Mouse (Mus musculus) cerebral cortex, adult 2 months (tissue): Measurements from ENCODE around the gene Lrrc59.

ENCODE experiments used
- WGBS: fragments of 180-500 bp; shearing (Covaris S2); methylation state at CpG from one replicate; pipeline ENCODE4 v1.1.7; 2018; 5-methylcytosine and 5-hydroxymethylcytosine counted together

The Lrrc59 gene

GRCm38 (mm10) chr11:94631969-94632368, 2.4 kb downstream of the Lrrc59 start:
- 94% methylated on average over 5 of the region's 5 CpGs for WGBS

GRCm38 (mm10) chr11:94632988-94633387, 3.4 kb downstream of the Lrrc59 start:
- 80% methylated on average over 8 of the region's 8 CpGs for WGBS

GRCm38 (mm10) chr11:94634431-94634830, 4.9 kb downstream of the Lrrc59 start:
- WGBS = 92% methylated on average over 5 of the region's 5 CpGs

- WGBS = 70% methylated on average over 8 of the region's 8 CpGs
These were observed 15.1 kb downstream of the Lrrc59 start for GRCm38 (mm10) chr11:94644461-94645219.

GRCm38 (mm10) chr11:94646457-94646856, 16.9 kb downstream of the Lrrc59 start:
- WGBS = 96% methylated on average over 4 of the region's 4 CpGs

GRCm38 (mm10) chr11:94651241-94651640, 21.7 kb downstream of the Lrrc59 start:
- WGBS = 94% methylated on average over 6 of the region's 7 CpGs

GRCm38 (mm10) chr11:94652973-94653372, 23.4 kb downstream of the Lrrc59 start:
- 55% methylated on average over 8 of the region's 8 CpGs for WGBS

GRCm38 (mm10) chr11:94653663-94654436, 24.3 kb downstream of the Lrrc59 start, which contains the start of the genes Mrpl27 and Eme1:
Mrpl27 (plus strand) TSS chr11:94653767.
Eme1 (minus strand) TSS chr11:94653964.
- under 1% methylated on average over 32 of the region's 32 CpGs for WGBS

GRCm38 (mm10) chr11:94661344-94661743, 31.8 kb downstream of the Lrrc59 start:
- 67% methylated on average over 1 of the region's 1 CpGs for WGBS

- 93% methylated on average over 6 of the region's 6 CpGs for WGBS
These were observed 35.7 kb downstream of the Lrrc59 start for GRCm38 (mm10) chr11:94665281-94665680.

- 59% methylated on average over 5 of the region's 5 CpGs for WGBS
These were observed 45.4 kb downstream of the Lrrc59 start for GRCm38 (mm10) chr11:94674984-94675383.

GRCm38 (mm10) chr11:94675446-94675845, 45.9 kb downstream of the Lrrc59 start:
- 63% methylated on average over 5 of the region's 5 CpGs for WGBS

GRCm38 (mm10) chr11:94676308-94676707, 46.7 kb downstream of the Lrrc59 start:
- 45% methylated on average over 4 of the region's 4 CpGs for WGBS

- under 1% methylated on average over 76 of the region's 82 CpGs for WGBS
These were observed 47.4 kb downstream of the Lrrc59 start, which contains the start of gene Xylt2 for GRCm38 (mm10) chr11:94676754-94677606. Xylt2 (minus strand) TSS chr11:94677515.

- 19% methylated on average over 15 of the region's 15 CpGs for WGBS
These were observed 48.1 kb downstream of the Lrrc59 start for GRCm38 (mm10) chr11:94677607-94678145.

- WGBS = 89% methylated on average over 4 of the region's 4 CpGs
These were observed 52.1 kb downstream of the Lrrc59 start for GRCm38 (mm10) chr11:94681640-94682039.

- WGBS = 91% methylated on average over 7 of the region's 7 CpGs
These were observed 52.9 kb downstream of the Lrrc59 start for GRCm38 (mm10) chr11:94682427-94682826.

GRCm38 (mm10) chr11:94687178-94687577, 57.6 kb downstream of the Lrrc59 start:
- WGBS = 84% methylated on average over 6 of the region's 6 CpGs
